Mouse (Mus musculus): ENCODE measurements at regions not wholly inside any gene's neighbourhood (a gene's known extent, or its start where the extent isn't known, plus 50 kb on each side); places are given as distances from the start of the nearest gene placed in this dataset.

- Histone ChIP-seq H3K4me2 (replicated peaks) (no peak overlapping the region), H3K9ac (replicated peaks) (no peak overlapping the region), H3K9me3 (no peaks in the 10 kb centered on the region), H3K4me1 (no peaks in the 10 kb centered on the region), H3K27ac (replicated peaks) (no peak overlapping the region), H3K36me3 (no peaks in the 10 kb centered on the region), H3K27me3 (no peaks in the 10 kb centered on the region), H3K4me3 (no peak overlapping the region)
- no peak for ATAC-seq (ENCODE audit: low FRiP score, low read depth)
- 81% methylated on average over 1 of the region's 1 CpGs for WGBS
These were observed 177.4 kb upstream of the Ddx18 start for GRCm38 (mm10) chr1:121745181-121745580.

DNA sequence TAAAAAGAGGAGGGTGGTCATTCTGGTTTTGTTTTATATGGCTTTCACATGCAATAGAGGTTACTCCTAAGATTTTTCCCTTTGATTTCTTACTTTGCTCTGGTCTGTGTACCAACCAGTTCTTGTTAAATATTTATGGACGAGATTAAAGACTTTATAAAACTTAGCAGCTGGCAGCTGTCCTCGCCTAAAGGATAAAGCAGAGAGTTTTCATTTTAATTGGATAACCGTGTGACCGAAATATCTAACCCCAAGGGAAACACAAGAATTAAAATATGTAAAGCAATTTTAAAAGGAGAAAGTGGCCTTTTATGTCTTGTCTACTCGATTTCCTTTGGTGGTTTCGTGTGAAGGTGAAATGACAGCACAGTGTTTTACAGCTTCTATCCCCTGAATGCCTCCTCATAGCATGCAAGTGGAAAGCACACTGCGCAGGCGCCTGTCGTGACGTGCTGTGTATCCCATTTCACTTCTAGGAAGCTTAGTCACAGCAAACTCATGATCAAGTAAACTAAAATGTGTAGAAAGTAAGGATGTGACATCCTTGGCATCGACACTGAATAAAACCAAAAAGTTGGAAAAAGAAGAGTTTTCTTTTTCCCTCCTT lies 167.4 kb upstream of the Ddx18 start:
- WGBS = 50% methylated on average over 11 of the region's 11 CpGs
- Histone ChIP-seq H3K4me1 (peaks cover 12% of the 10 kb centered on the region; the same call in 1 of the 2 replicates), H3K9ac (replicated peaks) (no peak overlapping the region), H3K27me3 (no peaks in the 10 kb centered on the region), H3K27ac (replicated peaks) (0 out of 2 replicates have a peak overlapping the region, but pooled peaks have one; percentile 61), H3K4me2 (replicated peaks) (peak overlapping the region; percentile 30), H3K36me3 (no peaks in the 10 kb centered on the region), H3K9me3 (no peaks in the 10 kb centered on the region), H3K4me3 (no peak overlapping the region)
- peak; percentile 80 for ATAC-seq (ENCODE audit: low FRiP score, low read depth)

DNA sequence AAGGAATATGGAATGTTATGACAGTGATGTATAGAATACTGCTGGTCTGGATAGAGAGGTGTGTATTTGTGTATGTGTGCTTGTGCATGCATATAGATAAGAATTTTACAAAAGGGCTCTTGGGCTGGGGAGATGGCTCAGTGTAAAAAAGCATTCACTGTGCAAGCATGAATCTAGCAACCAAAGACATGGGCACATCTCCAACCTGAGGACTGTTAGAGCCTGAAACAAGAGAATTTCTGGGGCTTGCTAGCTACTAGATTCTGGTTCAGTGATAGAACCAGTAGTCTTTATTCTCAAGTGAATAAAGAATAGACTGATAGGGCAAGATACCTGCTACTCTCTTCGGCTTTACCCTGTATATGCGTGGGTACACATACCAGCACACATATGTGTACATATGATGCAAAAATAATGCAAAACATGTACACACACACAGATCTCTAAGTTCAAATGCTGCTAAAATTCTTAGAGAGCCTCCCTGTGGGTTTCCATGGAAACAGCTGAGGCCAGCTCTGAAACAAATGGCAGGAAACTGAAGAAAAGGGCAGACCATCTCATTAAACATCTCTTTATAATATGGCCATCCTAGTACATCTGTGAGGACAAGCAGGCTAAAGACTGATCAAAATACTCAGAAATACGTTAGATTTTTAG lies 166.8 kb upstream of the Ddx18 start:
- 70% methylated on average over 3 of the region's 3 CpGs for WGBS
- peak; percentile 68 for ATAC-seq (ENCODE audit: low FRiP score, low read depth)
- no peaks in the 10 kb centered on the region for H3K36me3 ChIP-seq
- H3K9ac ChIP-seq (replicated peaks) = no peak overlapping the region
- H3K27ac ChIP-seq (replicated peaks) = peak overlapping the region; percentile 61
- no peak overlapping the region for H3K4me3 ChIP-seq
- no peaks in the 10 kb centered on the region for H3K27me3 ChIP-seq
- H3K4me1 ChIP-seq = peaks cover 12% of the 10 kb centered on the region; the same call in 1 of the 2 replicates
- peak overlapping the region; percentile 30; the same call in 1 of the 2 replicates for H3K4me2 ChIP-seq (replicated peaks)
- no peaks in the 10 kb centered on the region for H3K9me3 ChIP-seq

GRCm38 (mm10) chr1:121709317-121709860 lies 141.6 kb upstream of the Ddx18 start:
- Histone ChIP-seq H3K4me1 (no peaks in the 10 kb centered on the region), H3K4me3 (no peak overlapping the region), H3K9me3 (no peaks in the 10 kb centered on the region), H3K9ac (replicated peaks) (no peak overlapping the region), H3K4me2 (replicated peaks) (no peak overlapping the region), H3K27me3 (no peaks in the 10 kb centered on the region; the same call in 1 of the 2 replicates), H3K36me3 (no peaks in the 10 kb centered on the region), H3K27ac (replicated peaks) (no peak overlapping the region)
- 74% methylated on average over 9 of the region's 9 CpGs for WGBS
- ATAC-seq (ENCODE audit: low FRiP score, low read depth) = no peak

GRCm38 (mm10) chr1:121708301-121708700 lies 140.5 kb upstream of the Ddx18 start:
- Histone ChIP-seq H3K27me3 (no peaks in the 10 kb centered on the region; the same call in 1 of the 2 replicates), H3K4me1 (no peaks in the 10 kb centered on the region), H3K9me3 (no peaks in the 10 kb centered on the region), H3K4me2 (replicated peaks) (no peak overlapping the region), H3K27ac (replicated peaks) (no peak overlapping the region), H3K36me3 (no peaks in the 10 kb centered on the region), H3K9ac (replicated peaks) (no peak overlapping the region), H3K4me3 (no peak overlapping the region)
- 65% methylated on average over 10 of the region's 10 CpGs for WGBS
- no peak for ATAC-seq (ENCODE audit: low FRiP score, low read depth)

DNA sequence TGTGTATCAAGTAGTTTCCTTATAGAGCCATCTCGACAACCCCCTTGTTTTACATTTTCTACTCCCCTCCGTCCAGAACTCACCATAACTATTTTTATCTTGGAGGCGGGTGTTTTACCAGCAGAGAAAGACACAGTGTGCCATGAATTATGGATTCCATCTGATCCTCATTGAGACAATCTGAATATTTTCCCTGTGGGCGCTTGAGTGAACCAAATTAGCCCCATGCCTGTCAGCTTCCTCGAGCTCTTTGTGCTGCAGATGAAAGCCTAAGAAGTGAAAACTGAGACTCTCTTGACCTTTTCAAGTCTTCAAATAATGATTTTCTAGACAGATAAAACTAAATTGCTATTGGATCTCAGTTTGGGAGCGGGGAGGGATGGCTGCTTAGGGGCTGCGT lies 134.0 kb upstream of the Ddx18 start:
- H3K4me3 ChIP-seq = no peak overlapping the region
- ATAC-seq (ENCODE audit: low FRiP score, low read depth) = peak; percentile 36; the same call in 1 of the 2 replicates
- no peak overlapping the region for H3K27ac ChIP-seq (replicated peaks)
- H3K9ac ChIP-seq (replicated peaks) = no peak overlapping the region
- H3K36me3 ChIP-seq = no peaks in the 10 kb centered on the region
- H3K4me1 ChIP-seq = no peaks in the 10 kb centered on the region
- WGBS = 43% methylated on average over 7 of the region's 7 CpGs
- no peak overlapping the region for H3K4me2 ChIP-seq (replicated peaks)
- no peaks in the 10 kb centered on the region; the same call in 1 of the 2 replicates for H3K27me3 ChIP-seq
- no peaks in the 10 kb centered on the region for H3K9me3 ChIP-seq

GRCm38 (mm10) chr1:121653901-121654300 lies 86.1 kb upstream of the Ddx18 start:
- H3K4me1 ChIP-seq = no peaks in the 10 kb centered on the region
- H3K4me3 ChIP-seq = no peak overlapping the region
- H3K9me3 ChIP-seq = no peaks in the 10 kb centered on the region
- no peak overlapping the region for H3K4me2 ChIP-seq (replicated peaks)
- no peak overlapping the region for H3K9ac ChIP-seq (replicated peaks)
- H3K36me3 ChIP-seq = no peaks in the 10 kb centered on the region
- WGBS = 94% methylated on average over 1 of the region's 1 CpGs
- no peak overlapping the region for H3K27ac ChIP-seq (replicated peaks)
- no peaks in the 10 kb centered on the region for H3K27me3 ChIP-seq
- ATAC-seq (ENCODE audit: low FRiP score, low read depth) = no peak

DNA sequence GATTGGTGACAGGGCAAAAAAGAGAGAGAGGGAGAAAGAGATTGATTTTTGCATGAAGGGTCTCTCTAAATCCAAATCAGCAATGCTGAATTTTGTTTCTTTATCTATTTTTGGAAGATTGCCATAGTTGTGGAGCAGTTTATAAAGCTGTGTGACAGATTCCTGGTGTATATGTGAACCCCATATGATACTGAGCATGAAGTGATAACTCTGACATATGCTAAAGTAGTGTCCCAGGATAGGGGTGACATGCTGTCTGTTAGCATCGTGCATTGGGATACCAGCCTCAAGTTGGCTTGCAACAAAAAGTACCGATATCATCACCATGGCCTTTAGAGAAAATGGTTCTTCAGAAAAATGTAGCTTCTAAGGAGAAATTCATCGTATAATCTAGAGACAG lies 82.3 kb upstream of the Ddx18 start:
- no peak for ATAC-seq (ENCODE audit: low FRiP score, low read depth)

GRCm38 (mm10) chr1:121631466-121631865 lies 63.7 kb upstream of the Ddx18 start:
- no peak for ATAC-seq (ENCODE audit: low FRiP score, low read depth)
- no peak overlapping the region for H3K9ac ChIP-seq (replicated peaks)
- H3K36me3 ChIP-seq = no peaks in the 10 kb centered on the region
- no peaks in the 10 kb centered on the region for H3K4me1 ChIP-seq
- H3K27ac ChIP-seq (replicated peaks) = no peak overlapping the region
- H3K27me3 ChIP-seq = no peaks in the 10 kb centered on the region
- WGBS = 89% methylated on average over 2 of the region's 2 CpGs
- H3K4me3 ChIP-seq = no peak overlapping the region
- no peaks in the 10 kb centered on the region for H3K9me3 ChIP-seq
- no peak overlapping the region for H3K4me2 ChIP-seq (replicated peaks)

More for the DNA sequence above, 82.3 kb upstream of the Ddx18 start:
- WGBS = 91% methylated on average over 3 of the region's 3 CpGs
- H3K4me3 ChIP-seq = no peak overlapping the region
- H3K27me3 ChIP-seq = no peaks in the 10 kb centered on the region
- H3K4me1 ChIP-seq = no peaks in the 10 kb centered on the region
- H3K9me3 ChIP-seq = no peaks in the 10 kb centered on the region
- no peak overlapping the region for H3K9ac ChIP-seq (replicated peaks)
- H3K27ac ChIP-seq (replicated peaks) = no peak overlapping the region
- H3K4me2 ChIP-seq (replicated peaks) = no peak overlapping the region
- no peaks in the 10 kb centered on the region for H3K36me3 ChIP-seq

DNA sequence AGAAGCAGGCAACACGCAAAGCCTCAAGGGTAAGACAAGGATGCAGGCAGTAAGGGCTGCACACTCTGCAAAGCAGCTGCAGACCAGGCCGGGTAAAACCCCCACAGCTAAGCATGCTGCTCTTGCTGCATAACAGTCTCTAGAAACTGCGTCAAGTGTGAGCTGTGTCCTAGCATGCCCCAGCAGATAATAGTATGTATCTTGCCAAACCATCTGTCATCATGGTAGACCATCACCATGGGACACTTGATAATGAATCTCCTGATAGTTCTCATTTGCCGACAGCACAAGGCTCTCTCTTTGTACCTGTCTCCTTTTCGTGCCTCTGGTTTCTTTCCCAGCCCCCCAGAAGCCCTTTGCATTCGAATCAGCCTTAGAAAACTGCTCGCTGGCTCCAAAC lies 52.5 kb upstream of the Ddx18 start:
- Histone ChIP-seq H3K9me3 (no peaks in the 10 kb centered on the region), H3K4me1 (no peaks in the 10 kb centered on the region), H3K4me2 (replicated peaks) (no peak overlapping the region), H3K9ac (replicated peaks) (no peak overlapping the region), H3K27ac (replicated peaks) (no peak overlapping the region), H3K36me3 (no peaks in the 10 kb centered on the region), H3K4me3 (no peak overlapping the region), H3K27me3 (no peaks in the 10 kb centered on the region)
- WGBS = 71% methylated on average over 7 of the region's 7 CpGs
- no peak for ATAC-seq (ENCODE audit: low FRiP score, low read depth)

DNA sequence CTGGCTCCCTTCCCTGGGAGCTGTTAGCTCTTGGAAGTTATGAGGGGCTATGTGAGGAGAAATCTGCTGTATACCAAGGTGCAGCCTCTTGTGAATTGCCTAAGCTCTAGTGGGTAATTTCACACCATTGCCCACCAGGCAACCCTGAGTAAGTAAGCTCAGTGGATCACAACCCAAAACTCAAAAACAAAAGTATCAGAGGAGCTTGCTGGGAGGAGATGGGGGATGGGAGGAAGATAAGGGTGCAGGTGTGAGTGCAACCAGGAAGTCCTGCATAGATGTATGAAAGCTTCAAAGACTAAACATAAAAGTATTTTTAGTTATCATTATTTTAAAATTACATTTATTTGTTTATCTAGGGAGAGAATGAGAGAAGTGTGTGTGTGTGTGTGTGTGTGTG lies 50.8 kb upstream of the Ddx18 start:
- Histone ChIP-seq H3K27ac (replicated peaks) (no peak overlapping the region), H3K36me3 (no peaks in the 10 kb centered on the region), H3K27me3 (no peaks in the 10 kb centered on the region), H3K4me3 (no peak overlapping the region), H3K4me2 (replicated peaks) (no peak overlapping the region), H3K4me1 (no peaks in the 10 kb centered on the region), H3K9me3 (no peaks in the 10 kb centered on the region), H3K9ac (replicated peaks) (no peak overlapping the region)
- no peak for ATAC-seq (ENCODE audit: low FRiP score, low read depth)

Measured in midbrain, embryonic 12.5 days (tissue).